Mouse (Mus musculus) cerebellum, adult 2 months (tissue): Measurements from ENCODE around the gene Agpat3. TPM values are rescaled to one million over a fixed set of nuclear protein-coding genes. Genes with fewer than 3 reads are reported as not detected.
A peak's percentile ranks its signal among the peaks of the same experiment; 100 is the strongest.

Experiments used
- DNase-seq, 2 experiments: peaks; one replicate each; pipeline ENCODE4 v3.0.0; 2021
- H3K27ac ChIP-seq: fragments of 200-500 bp; 2 replicates; pipeline ENCODE4 v1.5.1; 2012; ENCODE audit warnings: low read length, control low read depth, inconsistent platforms; ENCODE audit not compliant: insufficient read depth
- H3K27me3 ChIP-seq: fragments of 200-500 bp; 2 replicates; pipeline ENCODE4 v1.6.1; 2012; ENCODE audit warnings: inconsistent platforms, mild to moderate bottlenecking, low read length, moderate library complexity; ENCODE audit not compliant: control insufficient read depth, insufficient read depth
- H3K4me1 ChIP-seq: fragments of 200-500 bp; 2 replicates; pipeline ENCODE4 v1.6.1; 2011; ENCODE audit warnings: low read length; ENCODE audit not compliant: control insufficient read depth, insufficient read depth
- H3K4me3 ChIP-seq: fragments of 200-500 bp; replicated peaks from 2 replicates; pipeline ENCODE3; 2011; ENCODE audit warnings: mild to moderate bottlenecking, low read depth, low read length, control low read depth; ENCODE audit not compliant: insufficient read depth
- CTCF ChIP-seq: fragments of 200-500 bp; IDR thresholded peaks from 2 replicates; pipeline ENCODE4 v1.5.1; 2011; ENCODE audit warnings: low read depth, mild to moderate bottlenecking, control low read depth, low read length, moderate library complexity, borderline replicate concordance; ENCODE audit not compliant: insufficient read depth
- POLR2A ChIP-seq: fragments of 200-500 bp; IDR thresholded peaks from 2 replicates; pipeline ENCODE4 v1.6.1; 2011; ENCODE audit warnings: low read length, control low read depth, borderline replicate concordance; ENCODE audit not compliant: insufficient read depth
- WGBS: fragments of 180-500 bp; shearing (Covaris S2); methylation state at CpG from one replicate; pipeline ENCODE4 v1.1.7; 2018; 5-methylcytosine and 5-hydroxymethylcytosine counted together
- polyA plus RNA-seq: library from polyadenylated mRNA; depleted of rRNA; stranded (reverse); fragments of >200 nt; gene quantifications from 2 replicates; pipeline ENCODE4 v1.2.3, GENCODE M21; 2012

Agpat3 gene
- polyA plus RNA-seq, 1 experiment, result 256 TPM

- H3K27me3 ChIP-seq, result no peaks in the 10 kb centered on the region
- no peak for DNase-seq
- 88% methylated on average over 8 of the region's 8 CpGs for WGBS
- no peak overlapping the region for H3K4me3 ChIP-seq
- no peak for TF ChIP-seq POLR2A
- TF ChIP-seq CTCF, result no peak
- 0 out of 2 replicates have a peak overlapping the region, but pooled peaks have one; percentile 26 for H3K27ac ChIP-seq
- H3K4me1 ChIP-seq, result peaks cover 53% of the 10 kb centered on the region
Measured at GRCm38 (mm10) chr10:78325916-78326647, 26.2 kb downstream of the Agpat3 start.

- DNase-seq, result peak; percentile 71 to 75
- Histone ChIP-seq H3K4me3 (no peak overlapping the region), H3K4me1 (peaks cover 63% of the 10 kb centered on the region), H3K27ac (peak overlapping the region; percentile 93), H3K27me3 (no peaks in the 10 kb centered on the region)
- WGBS, result 15% methylated on average over 6 of the region's 6 CpGs
- TF ChIP-seq POLR2A (no peak), CTCF (no peak; the same call in 1 of the 2 replicates)
Measured at GRCm38 (mm10) chr10:78324556-78325164, 27.6 kb downstream of the Agpat3 start.

- H3K4me1 ChIP-seq, result peaks cover 66% of the 10 kb centered on the region
- 13% methylated on average over 7 of the region's 7 CpGs for WGBS
- H3K27ac ChIP-seq, result peak overlapping the region; percentile 93
- peak; percentile 79 to 90 for DNase-seq
- TF ChIP-seq CTCF (no peak), POLR2A (no peak)
- H3K4me3 ChIP-seq, result no peak overlapping the region
- H3K27me3 ChIP-seq, result no peaks in the 10 kb centered on the region
Measured at GRCm38 (mm10) chr10:78323214-78323880, 28.9 kb downstream of the Agpat3 start.

- Histone ChIP-seq H3K4me3 (no peak overlapping the region), H3K4me1 (peaks cover 72% of the 10 kb centered on the region), H3K27me3 (no peaks in the 10 kb centered on the region), H3K27ac (peak overlapping the region; percentile 44; the same call in 1 of the 2 replicates)
- TF ChIP-seq CTCF (no peak), POLR2A (no peak)
- DNase-seq, result peak; percentile 46 to 48
- 80% methylated on average over 1 of the region's 1 CpGs for WGBS
Measured at GRCm38 (mm10) chr10:78322806-78323205, 29.5 kb downstream of the Agpat3 start.

GRCm38 (mm10) chr10:78321133-78321757, 31.0 kb downstream of the Agpat3 start:
- H3K4me1 ChIP-seq, result peaks cover 82% of the 10 kb centered on the region
- TF ChIP-seq POLR2A (no peak), CTCF (no peak)
- H3K27me3 ChIP-seq, result no peaks in the 10 kb centered on the region
- H3K4me3 ChIP-seq, result no peak overlapping the region
- 85% methylated on average over 3 of the region's 3 CpGs for WGBS
- H3K27ac ChIP-seq, result peak overlapping the region; percentile 61
- DNase-seq, result no peak

GRCm38 (mm10) chr10:78320526-78320925, 31.8 kb downstream of the Agpat3 start:
- no peaks in the 10 kb centered on the region for H3K27me3 ChIP-seq
- 12% methylated on average over 1 of the region's 1 CpGs for WGBS
- H3K4me1 ChIP-seq, result peaks cover 83% of the 10 kb centered on the region
- TF ChIP-seq CTCF, result 0 out of 2 replicates have a peak, but pooled peaks have one; percentile 6
- TF ChIP-seq POLR2A, result no peak
- H3K27ac ChIP-seq, result peak overlapping the region; percentile 61
- no peak overlapping the region for H3K4me3 ChIP-seq
- peak; percentile 81 to 87 for DNase-seq

GRCm38 (mm10) chr10:78319940-78320339, 32.3 kb downstream of the Agpat3 start:
- WGBS, result 10% methylated on average over 9 of the region's 9 CpGs
- peak; percentile 41 to 58 for DNase-seq
- Histone ChIP-seq H3K27ac (peak overlapping the region; percentile 61), H3K27me3 (no peaks in the 10 kb centered on the region), H3K4me3 (no peak overlapping the region), H3K4me1 (peaks cover 84% of the 10 kb centered on the region)
- TF ChIP-seq CTCF (no peak), POLR2A (no peak)
